Mouse (Mus musculus): ENCODE results near the gene Siva1. TPM values are rescaled to one million over a fixed set of nuclear protein-coding genes. Genes with fewer than 3 reads are reported as not detected.

Siva1 gene
- 20.5 TPM for total RNA-seq (2023)

DNA sequence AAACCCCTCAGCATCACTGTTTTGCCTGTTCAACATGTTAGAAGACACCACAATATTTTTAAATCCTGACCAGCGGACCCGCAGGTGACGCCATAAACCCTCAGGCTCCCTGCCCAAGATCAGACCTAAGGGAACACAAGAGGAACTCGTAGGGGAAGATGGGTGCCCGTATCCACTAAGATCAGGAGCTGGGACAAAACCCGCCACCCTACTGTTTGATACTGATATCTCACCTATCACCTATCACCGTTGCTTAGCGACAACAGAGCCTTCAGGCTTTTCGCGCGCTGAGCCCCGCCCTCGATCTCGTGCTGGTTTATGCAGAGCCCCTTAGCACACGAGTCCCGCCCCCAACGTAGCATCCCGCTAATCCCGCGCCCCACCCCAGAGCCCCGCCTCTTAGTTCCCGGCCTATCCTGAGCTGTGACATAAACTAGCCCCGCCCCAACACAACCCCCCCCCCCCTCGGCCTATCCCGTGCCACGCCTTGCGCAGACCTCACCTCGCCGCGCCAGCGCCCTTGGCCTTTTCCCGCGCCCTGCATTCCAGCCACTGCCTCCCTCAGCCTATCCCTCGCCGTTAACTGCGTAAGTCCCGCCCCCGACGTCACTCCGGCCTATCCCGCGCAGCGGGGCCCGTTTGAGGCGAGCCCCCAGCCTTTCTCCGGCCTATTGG is at the start of gene Siva1:
Gene Siva1 (plus strand): TSS at position 500 of the 675 bp plus-strand sequence.

DNA sequence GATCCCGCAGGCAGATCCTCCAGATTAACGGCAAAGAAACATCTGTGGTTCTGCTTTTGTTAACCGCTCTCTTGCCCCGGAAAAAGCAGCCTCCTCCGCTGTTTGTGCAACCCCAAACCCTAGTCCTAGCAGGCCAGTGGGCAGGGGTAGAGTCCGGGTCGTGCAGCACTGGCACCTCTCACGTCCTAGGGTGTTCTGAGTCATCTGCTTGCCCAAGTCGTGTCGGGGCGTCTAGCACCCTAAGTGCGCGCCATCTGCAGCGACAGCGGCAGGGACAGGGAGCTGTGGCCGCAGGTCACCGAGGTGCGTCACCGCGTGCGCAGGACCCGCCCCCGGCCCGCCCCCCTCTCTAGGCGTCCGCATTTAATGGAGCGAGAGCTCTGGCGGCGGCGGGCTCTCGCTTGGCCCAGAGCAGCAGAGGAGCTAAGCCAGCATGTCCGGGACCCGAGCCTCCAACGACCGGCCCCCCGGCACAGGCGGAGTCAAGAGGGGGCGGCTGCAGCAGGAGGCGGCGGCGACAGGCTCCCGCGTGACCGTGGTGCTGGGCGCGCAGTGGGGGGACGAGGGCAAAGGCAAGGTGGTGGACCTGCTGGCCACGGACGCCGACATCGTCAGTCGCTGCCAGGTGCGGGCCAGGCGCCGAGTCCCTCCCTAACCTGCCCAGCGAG is 24.7 kb upstream of the Siva1 start, which contains the start of gene Adssl1:
Gene Adssl1 (plus strand): TSS at position 360 of the 668 bp plus-strand sequence.

DNA sequence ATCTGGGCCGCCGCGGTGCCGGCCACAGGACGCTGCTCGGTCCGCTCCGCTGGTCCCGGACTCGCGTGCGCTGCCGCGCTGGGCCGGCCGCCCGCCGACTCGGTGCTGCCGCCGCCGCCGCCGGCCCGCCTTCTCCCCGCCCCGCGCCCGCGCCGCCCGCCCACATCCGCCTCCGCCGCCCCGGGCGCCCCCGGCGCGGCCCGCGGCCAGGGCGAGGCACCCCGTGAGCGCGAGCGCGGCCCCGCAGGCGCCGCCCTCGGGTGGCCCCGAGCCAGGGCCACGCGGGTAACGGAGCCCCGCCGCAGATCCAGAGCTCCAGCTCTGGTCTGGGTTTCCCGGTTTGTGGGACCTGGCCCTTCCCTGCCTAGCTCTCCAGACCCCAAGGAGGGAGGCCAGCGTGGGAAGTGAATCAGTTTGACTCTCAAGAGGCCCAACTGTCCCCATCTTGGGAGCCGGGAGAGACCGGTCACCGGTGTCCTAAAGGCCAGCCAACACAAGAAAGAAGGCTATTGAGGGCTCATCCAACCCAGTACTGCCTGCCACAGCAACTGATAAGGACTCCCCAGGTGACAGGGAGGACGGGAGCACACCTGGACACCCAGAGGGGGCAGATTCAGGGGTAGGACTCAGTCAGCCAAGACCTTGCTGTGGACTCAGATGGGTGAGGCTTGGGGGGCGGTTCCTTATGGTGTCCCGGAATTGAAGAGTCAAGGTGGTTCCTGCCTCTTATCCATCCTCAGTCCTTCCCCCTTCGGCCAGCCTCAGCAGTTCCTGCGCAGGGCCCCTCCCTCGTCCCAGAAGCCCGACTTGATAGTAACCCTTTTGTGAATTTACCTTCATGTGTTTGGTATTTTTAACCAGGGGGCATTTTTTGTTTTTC is 29.9 kb downstream of the Siva1 start, which contains the start of gene Akt1:
Gene Akt1 (minus strand): TSS at position 753 of the 880 bp plus-strand sequence.

DNA sequence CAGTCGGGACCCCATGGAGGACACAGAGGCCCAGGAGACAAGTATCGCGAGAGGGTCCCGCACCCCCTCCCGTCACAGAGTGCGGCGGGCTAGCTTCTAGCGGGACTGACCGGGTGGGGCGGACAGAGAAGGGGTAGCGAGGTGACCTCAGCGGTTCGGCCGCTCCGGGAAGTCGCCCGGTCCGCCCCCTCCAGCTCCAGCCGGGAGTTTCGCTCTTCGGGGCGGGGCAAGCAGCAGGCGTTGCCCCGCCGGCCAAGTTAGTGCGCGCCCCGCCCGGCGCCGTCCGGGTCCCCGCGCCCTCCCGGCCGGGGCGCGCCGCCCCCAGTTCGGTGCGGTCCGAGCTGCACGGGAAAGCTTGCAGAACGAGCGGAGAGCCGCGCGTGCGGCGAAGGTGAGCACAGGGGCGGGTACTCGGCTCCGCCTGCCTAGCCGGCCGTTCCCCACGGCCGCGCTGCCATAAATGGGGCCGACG is 34.1 kb downstream of the Siva1 start, which contains the start of gene Zbtb42:
Gene Zbtb42 (plus strand): TSS at position 274 of the 472 bp plus-strand sequence.

Other genes starting within 250 kb of the Siva1 start
- not detected for gene A530016L24Rik, start 155.2 kb upstream of the Siva1 start, total RNA-seq (2023)
- not detected for gene Tmem179, start 127.9 kb upstream of the Siva1 start, total RNA-seq (2023)
- gene Inf2, start 55.9 kb upstream of the Siva1 start, total RNA-seq (2023), result 66.8 TPM
- 2.2 TPM for gene Adssl1, start 24.6 kb upstream of the Siva1 start, total RNA-seq (2023)
- 95.2 TPM for gene Akt1, start 30.2 kb downstream of the Siva1 start, total RNA-seq (2023)
- gene Zbtb42, start 34.1 kb downstream of the Siva1 start, total RNA-seq (2023), result 7.1 TPM
- 14.7 TPM for gene Cep170b, start 75.8 kb downstream of the Siva1 start, total RNA-seq (2023)
- 16.8 TPM for gene Pld4, start 116.0 kb downstream of the Siva1 start, total RNA-seq (2023)
- 1.8 TPM for gene Ahnak2, start 158.0 kb downstream of the Siva1 start, total RNA-seq (2023)
- gene Clba1, start 164.3 kb downstream of the Siva1 start, total RNA-seq (2023), result 0.30 TPM
- 36.2 TPM for gene Cdca4, start 184.7 kb downstream of the Siva1 start, total RNA-seq (2023)
- 397 TPM for gene Gpr132, start 223.5 kb downstream of the Siva1 start, total RNA-seq (2023)